Mouse (Mus musculus) MEL (cell line): ENCODE data around the gene Aff3.

Source experiments
- BHLHE40 ChIP-seq: IDR thresholded peaks from 2 replicates; pipeline ENCODE4 v1.6.1; 2012; ENCODE audit warnings: low read depth, mild to moderate bottlenecking, inconsistent platforms, low read length, improper control_type of control experiment, borderline replicate concordance
- CTCF ChIP-seq, 3 experiments: IDR thresholded peaks in 2 of 3; conservative IDR thresholded peaks in 1 of 3; 2 replicates each; pipeline ENCODE4 v1.5.1; 2011 to 2012; ENCODE audit warnings: low read length in 3 of 3, low read depth in 2 of 3, mild to moderate bottlenecking in 2 of 3, improper control_type of control experiment in 1 of 3, inconsistent platforms in 1 of 3, mixed read lengths in 1 of 3, moderate library complexity in 1 of 3; ENCODE audit not compliant: control insufficient read depth in 1 of 3, insufficient read depth in 1 of 3, poor library complexity in 1 of 3, severe bottlenecking in 1 of 3
- E2F4 ChIP-seq: IDR thresholded peaks from 2 replicates; pipeline ENCODE4 v1.6.1; 2011; ENCODE audit warnings: low read depth, low read length, improper control_type of control experiment, borderline replicate concordance
- ETS1 ChIP-seq: IDR thresholded peaks from 2 replicates; pipeline ENCODE4 v1.6.1; 2012; ENCODE audit warnings: low read depth, mild to moderate bottlenecking, inconsistent platforms, low read length, improper control_type of control experiment, moderate library complexity
- KAT2A ChIP-seq: conservative IDR thresholded peaks from 2 replicates; pipeline ENCODE4 v1.6.1; 2012; ENCODE audit warnings: low read depth, low read length, improper control_type of control experiment, inconsistent platforms
- MAZ ChIP-seq: IDR thresholded peaks from 2 replicates; pipeline ENCODE4 v1.6.1; 2012; ENCODE audit warnings: low read depth, mild to moderate bottlenecking, inconsistent platforms, low read length, improper control_type of control experiment
- POLR2AphosphoS2 ChIP-seq: IDR thresholded peaks from 2 replicates; pipeline ENCODE4 v1.6.1; 2011; ENCODE audit warnings: low read length, improper control_type of control experiment
- ZC3H11A ChIP-seq: IDR thresholded peaks from 2 replicates; pipeline ENCODE4 v1.6.1; 2012; ENCODE audit warnings: low read depth, mild to moderate bottlenecking, inconsistent platforms, low read length, improper control_type of control experiment

DNA sequence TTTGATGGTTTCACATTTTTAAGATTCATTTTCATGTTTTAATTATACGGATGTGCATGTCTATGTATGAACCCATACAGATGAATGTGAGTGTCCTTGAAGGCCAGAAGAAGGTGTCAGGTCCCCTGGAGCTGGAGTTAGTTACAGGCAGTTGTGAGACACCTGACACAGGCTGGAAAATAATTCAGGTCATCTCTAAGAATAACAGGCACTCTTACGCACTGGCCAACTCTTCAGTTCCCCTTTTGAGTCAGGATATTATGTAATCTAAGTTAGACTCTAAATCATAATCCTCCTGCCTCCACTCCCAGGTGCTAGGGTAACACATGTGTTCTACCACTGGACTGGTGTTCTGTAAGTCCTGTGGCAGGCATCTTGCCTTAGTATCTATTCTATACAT is 169.5 kb downstream of the Aff3 start:
- TF ChIP-seq E2F4 (no peak), BHLHE40 (no peak), CTCF (IDR thresholded peaks at IDR 0.05 in 2 of 3, conservative IDR thresholded peaks at IDR 0.05 in 1 of 3; ENCODE audit: control insufficient read depth in 1 of 3, insufficient read depth in 1 of 3, low read depth in 2 of 3, low read length in 3 of 3, poor library complexity in 1 of 3, severe bottlenecking in 1 of 3) (no peak), ETS1 (no peak), KAT2A (no peak), ZC3H11A (no peak), POLR2AphosphoS2 (no peak), MAZ (no peak)
